Mouse (Mus musculus) adrenal gland, postnatal 4 days (tissue): ENCODE measurements around the gene Gm32802. TPM values are rescaled to one million over a fixed set of nuclear protein-coding genes. Genes with fewer than 3 reads are reported as not detected.
"Not testable (repeated sequence)": the region's sequence is repeated elsewhere in the genome, so short reads cannot be mapped to it uniquely, and the experiment has no call there.

Experiments
- DNase-seq, 2 experiments: peaks; one replicate each; pipeline ENCODE4 v3.0.0; 2021 to 2022; ENCODE audit warnings: low spot score in 2 of 2, mixed read lengths in 2 of 2
- long read RNA-seq, 2 experiments: library from polyadenylated mRNA; stranded (forward); transcript quantifications; one replicate each; pipeline ENCODE4 v2.0.0; 2021
- total RNA-seq, 2 experiments: library from RNA; stranded (reverse); gene quantifications; 2 replicates each; pipeline ENCODE4 v1.2.3; 2021

Gene Gm32802
- total RNA-seq = under 1 TPM; 0.59 to 0.68 TPM
- long read RNA-seq, experiment 1 = 0 reads
- long read RNA-seq, experiment 2 = 0 reads

- DNase-seq = not testable (repeated sequence)
Measured at GRCm38 (mm10) chr10:118258388-118258787, at the start of gene Gm32802. Gm32802 (plus strand) TSS chr10:118258688.

- not testable (repeated sequence) for DNase-seq
Measured at GRCm38 (mm10) chr10:118215719-118216393, 42.6 kb upstream of the Gm32802 start.

DNA sequence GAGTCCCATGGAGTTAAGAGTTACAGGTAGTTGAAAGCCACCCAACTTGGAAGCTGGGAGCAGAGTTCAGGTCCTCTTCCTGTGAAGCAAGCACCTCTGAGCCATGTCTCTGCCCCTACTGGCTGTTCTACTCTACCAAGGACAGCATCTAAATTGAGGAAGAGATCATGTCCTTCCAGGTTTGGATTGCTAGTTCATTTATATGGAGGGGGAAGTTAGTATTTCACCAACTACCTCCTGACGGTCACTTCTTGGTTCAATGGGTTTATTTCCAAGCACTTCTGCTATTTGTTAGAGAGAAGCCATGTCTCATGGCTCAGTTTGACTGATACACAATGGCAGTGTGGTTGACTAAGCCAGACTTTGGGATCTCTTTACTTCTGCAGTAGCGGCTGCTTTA lies 30.9 kb upstream of the Gm32802 start:
- DNase-seq = not testable (repeated sequence)

DNA sequence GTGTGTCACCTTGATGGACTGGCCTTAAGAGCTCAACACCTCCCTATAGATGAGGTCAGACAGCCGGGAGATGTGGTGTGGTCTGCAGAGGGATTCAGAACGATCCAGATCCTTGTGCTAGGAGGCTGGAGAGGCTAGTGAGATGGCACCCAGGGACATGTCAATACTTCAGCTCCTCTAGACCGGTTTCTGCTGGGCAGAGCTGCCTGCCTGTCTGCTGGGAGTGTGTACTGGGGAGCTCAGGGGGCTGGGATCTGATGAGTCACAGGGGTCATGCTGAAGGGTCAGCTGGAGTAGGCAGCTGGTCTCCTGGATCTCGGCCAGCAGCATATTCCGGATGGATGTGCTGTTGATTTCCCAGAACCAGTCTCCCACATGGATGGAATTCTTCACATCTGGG lies 25.9 kb upstream of the Gm32802 start:
- DNase-seq = not testable (repeated sequence)

- not testable (repeated sequence) for DNase-seq
Measured at GRCm38 (mm10) chr10:118240680-118241079, 17.8 kb upstream of the Gm32802 start, which contains the start of gene Gm32717. Gm32717 (minus strand) TSS chr10:118240780.

GRCm38 (mm10) chr10:118249006-118249595 lies 9.4 kb upstream of the Gm32802 start:
- DNase-seq = peak in 1 of 2 experiments; percentile 2

DNA sequence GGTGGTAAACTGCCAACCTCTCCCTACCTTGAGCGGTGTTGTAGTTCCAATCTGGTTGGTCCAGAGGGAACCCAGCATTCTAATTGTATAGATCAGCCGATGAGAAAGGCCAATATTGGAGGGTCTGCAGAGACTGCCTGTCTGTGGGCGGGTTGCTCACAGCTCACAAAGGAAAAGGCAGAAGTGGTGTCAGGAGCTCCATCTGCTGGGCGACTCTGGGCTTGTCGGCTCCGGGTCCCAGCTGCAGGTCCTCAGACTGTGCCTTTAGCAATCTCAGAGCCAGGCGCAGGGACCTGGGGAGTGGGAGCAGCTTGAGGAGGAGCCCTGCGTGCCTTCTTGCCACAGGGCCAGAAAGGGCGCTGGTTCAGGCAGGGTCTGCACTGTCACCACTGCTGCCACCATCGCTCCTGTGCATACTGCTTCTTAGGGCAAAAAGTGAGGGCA lies 7.6 kb upstream of the Gm32802 start:
- DNase-seq = peak in 1 of 2 experiments; percentile 3

DNA sequence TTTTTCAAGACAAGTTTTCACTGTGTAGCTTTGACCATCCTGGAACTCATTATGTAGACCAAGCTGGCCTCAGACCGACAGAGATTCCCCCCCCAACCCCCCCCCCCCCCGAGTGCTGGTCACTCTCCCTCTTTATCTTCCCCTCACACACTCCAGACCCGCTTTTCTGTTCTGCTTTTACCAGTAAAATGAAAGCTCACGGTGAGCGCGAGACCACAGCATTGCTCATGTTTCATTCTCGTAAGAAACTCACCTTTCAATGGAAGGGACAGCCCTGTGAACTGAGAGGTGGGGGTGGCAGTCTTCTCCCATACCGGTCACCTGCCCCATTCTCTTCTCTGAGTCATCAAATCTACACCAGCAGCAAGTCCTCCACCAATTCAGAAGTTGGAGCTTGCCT lies 10.3 kb downstream of the Gm32802 start:
- not testable (repeated sequence) for DNase-seq

DNA sequence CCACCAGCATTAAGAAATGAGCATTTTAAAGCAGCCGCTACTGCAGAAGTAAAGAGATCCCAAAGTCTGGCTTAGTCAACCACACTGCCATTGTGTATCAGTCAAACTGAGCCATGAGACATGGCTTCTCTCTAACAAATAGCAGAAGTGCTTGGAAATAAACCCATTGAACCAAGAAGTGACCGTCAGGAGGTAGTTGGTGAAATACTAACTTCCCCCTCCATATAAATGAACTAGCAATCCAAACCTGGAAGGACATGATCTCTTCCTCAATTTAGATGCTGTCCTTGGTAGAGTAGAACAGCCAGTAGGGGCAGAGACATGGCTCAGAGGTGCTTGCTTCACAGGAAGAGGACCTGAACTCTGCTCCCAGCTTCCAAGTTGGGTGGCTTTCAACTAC lies 12.9 kb downstream of the Gm32802 start:
- DNase-seq = not testable (repeated sequence)

- not testable (repeated sequence) for DNase-seq
Measured at GRCm38 (mm10) chr10:118278069-118278468, 19.6 kb downstream of the Gm32802 start.

- not testable (repeated sequence) for DNase-seq
Measured at GRCm38 (mm10) chr10:118282565-118282964, 24.1 kb downstream of the Gm32802 start.

DNA sequence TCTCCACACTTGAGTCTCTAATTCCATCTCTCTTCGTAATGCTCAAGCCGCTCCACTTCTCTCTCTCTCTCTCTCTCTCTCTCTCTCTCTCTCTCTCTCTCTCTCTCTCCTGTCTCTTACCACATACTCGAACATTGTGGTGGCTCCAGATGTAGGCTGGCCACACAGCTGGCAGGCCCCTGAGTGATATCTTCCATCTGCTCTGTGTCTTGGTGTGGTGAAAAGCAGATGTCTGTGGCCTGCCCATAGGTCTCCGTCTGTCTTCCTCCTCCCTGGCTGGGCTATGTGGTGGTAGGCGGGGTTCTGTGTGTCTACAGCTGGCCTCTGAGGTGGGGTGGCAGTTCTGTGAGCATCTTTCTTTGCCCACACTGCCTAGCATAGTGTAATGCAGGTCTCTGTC lies 24.5 kb downstream of the Gm32802 start:
- not testable (repeated sequence) for DNase-seq

GRCm38 (mm10) chr10:118294938-118295337 lies 36.5 kb downstream of the Gm32802 start, which contains the start of gene Iltifb:
Iltifb (minus strand) TSS chr10:118295038.
- no peak for DNase-seq

- not testable (repeated sequence) for DNase-seq
Measured at GRCm38 (mm10) chr10:118302133-118302532, 43.6 kb downstream of the Gm32802 start.

Other genes with a start within 250 kb of the Gm32802 start
- gene Mdm1, start 116.9 kb upstream of the Gm32802 start, total RNA-seq = 10 to 100 TPM; 23.4 to 25.9 TPM
- gene Il22, start 53.7 kb upstream of the Gm32802 start, total RNA-seq = not detected
- gene Gm32717, start 17.9 kb upstream of the Gm32802 start, total RNA-seq = under 1 TPM; 0.59 to 0.68 TPM
- not detected for gene Iltifb, start 36.4 kb downstream of the Gm32802 start, total RNA-seq
- not detected for gene Gm9040, start 68.3 kb downstream of the Gm32802 start, total RNA-seq
- gene Gm9044, start 73.7 kb downstream of the Gm32802 start, total RNA-seq = not detected
- gene Gm9045, start 79.1 kb downstream of the Gm32802 start, total RNA-seq = under 1 TPM in 1 of 2 experiments, not detected in 1; 0.14 TPM
- not detected for gene Gm9046, start 84.6 kb downstream of the Gm32802 start, total RNA-seq
- gene Gm9048, start 90.0 kb downstream of the Gm32802 start, total RNA-seq = under 1 TPM in 1 of 2 experiments, not detected in 1; 0.23 TPM
- gene Gm9049, start 95.4 kb downstream of the Gm32802 start, total RNA-seq = under 1 TPM in 1 of 2 experiments, not detected in 1; 0.14 TPM
- not detected for gene Ifng, start 182.4 kb downstream of the Gm32802 start, total RNA-seq